Mouse (Mus musculus) C2C12 (cell line): ENCODE measurements around the gene Plcg2.

Experiments
- CEBPB ChIP-seq: IDR thresholded peaks from one replicate; pipeline ENCODE4 v1.6.1; 2011; ENCODE audit warnings: low read depth, mild to moderate bottlenecking, control low read depth, moderate library complexity
- CTCF ChIP-seq: IDR thresholded peaks from one replicate; pipeline ENCODE4 v1.5.1; 2011; ENCODE audit not compliant: control insufficient read depth, insufficient read depth, insufficient read length
- MAX ChIP-seq: IDR thresholded peaks from one replicate; pipeline ENCODE4 v1.6.1; 2011; ENCODE audit warnings: mild to moderate bottlenecking, control low read depth

DNA sequence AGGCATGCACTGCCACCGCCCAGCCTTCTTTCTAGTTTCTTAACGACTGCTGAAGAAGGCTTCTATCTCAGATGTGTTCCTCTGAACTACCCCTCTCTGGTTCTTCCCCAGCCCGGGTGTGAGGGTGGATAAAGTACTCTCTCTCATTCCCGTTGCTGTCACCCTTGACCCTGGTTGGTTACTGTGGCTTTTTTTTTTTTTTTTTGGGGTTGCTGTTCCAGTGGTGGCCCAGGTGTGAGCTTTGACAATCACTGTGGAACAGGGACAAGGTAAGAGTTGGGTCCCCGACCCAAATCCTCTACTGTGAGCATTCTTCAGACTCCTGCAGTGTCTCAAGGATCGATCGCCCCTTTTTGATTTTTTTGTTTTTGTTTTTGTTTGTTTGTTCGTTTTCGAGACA is 26.4 kb upstream of the Plcg2 start:
- TF ChIP-seq CTCF (no peak), MAX (no peak), CEBPB (no peak)
